In genomic region chr8:61625656-61626210, GRCm38 (mm10) we compare ENCODE assay signal across 14 mouse cellular contexts.
"Had no signal": no experiment of that assay in that cellular context is flagged by ENCODE, and none has a peak within 500 bp of the region (broad histone marks: within the 10 kb centered on the region; RNA-seq: fewer than 3 reads in every experiment).

No protein-coding gene starts in this region.

- DNase-seq: lung, adult 2 months; lung, postnatal 10 days; retina, postnatal 1 day; thymus, postnatal 36 days had no signal

- H3K9me3 ChIP-seq: liver, embryonic 15.5 days; megakaryocyte, embryonic 14.5 days; midbrain, embryonic 15.5 days; neural tube, embryonic 12.5 days had no signal

- H3K27me3 ChIP-seq: liver, embryonic 15.5 days; midbrain, embryonic 15.5 days; neural tube, embryonic 12.5 days had no signal

- H3K4me2 ChIP-seq: liver, embryonic 11.5 days; liver, embryonic 15.5 days; midbrain, embryonic 11.5 days; midbrain, embryonic 15.5 days; neural tube, embryonic 12.5 days had no signal

- ATAC-seq: hindbrain, postnatal 0 days; midbrain, embryonic 15.5 days had no signal

- H3K4me3 ChIP-seq: left cerebral cortex, adult 2 months; liver, embryonic 15.5 days; megakaryocyte, embryonic 14.5 days; midbrain, embryonic 15.5 days; neural tube, embryonic 12.5 days had no signal

- H3K9ac ChIP-seq: liver, embryonic 15.5 days; midbrain, embryonic 15.5 days; neural tube, embryonic 12.5 days had no signal

- H3K27ac ChIP-seq: hindbrain, postnatal 0 days; kidney, postnatal 0 days; left cerebral cortex, adult 2 months; liver, embryonic 15.5 days; macrophage; midbrain, embryonic 15.5 days; neural tube, embryonic 12.5 days had no signal

- H3K4me1 ChIP-seq: liver, embryonic 15.5 days; midbrain, embryonic 15.5 days had no signal

- H3K36me3 ChIP-seq: liver, embryonic 15.5 days; midbrain, embryonic 15.5 days; neural tube, embryonic 12.5 days had no signal
